Mouse (Mus musculus) yolk sac, embryonic 10.5 days (tissue): ENCODE results near the gene Ddx58.

Experiments used
- DNase-seq: peaks from one replicate; pipeline ENCODE4 v3.0.0-alpha.2; 2017; ENCODE audit warnings: low spot score

The Ddx58 gene

GRCm38 (mm10) chr4:40182651-40183320 is 56.8 kb downstream of the Ddx58 start:
- peak; percentile 50 for DNase-seq

- peak; percentile 87 for DNase-seq
These were observed 57.9 kb downstream of the Ddx58 start for GRCm38 (mm10) chr4:40181681-40182080.

- no peak for DNase-seq
These were observed 59.6 kb downstream of the Ddx58 start for GRCm38 (mm10) chr4:40180046-40180445.

GRCm38 (mm10) chr4:40178584-40178983 is 61.0 kb downstream of the Ddx58 start:
- no peak for DNase-seq

GRCm38 (mm10) chr4:40174321-40174720 is 65.3 kb downstream of the Ddx58 start:
- no peak for DNase-seq

- no peak for DNase-seq
These were observed 67.3 kb downstream of the Ddx58 start for GRCm38 (mm10) chr4:40172336-40172735.

- no peak for DNase-seq
These were observed 68.2 kb downstream of the Ddx58 start for GRCm38 (mm10) chr4:40171477-40171876.

GRCm38 (mm10) chr4:40163646-40164045 is 76.0 kb downstream of the Ddx58 start:
- DNase-seq: no peak

- DNase-seq: no peak
These were observed 78.8 kb downstream of the Ddx58 start for GRCm38 (mm10) chr4:40160591-40161434.

GRCm38 (mm10) chr4:40158224-40158540 is 81.4 kb downstream of the Ddx58 start:
- no peak for DNase-seq

- no peak for DNase-seq
These were observed 82.0 kb downstream of the Ddx58 start for GRCm38 (mm10) chr4:40157500-40158223.

GRCm38 (mm10) chr4:40156582-40157499 is 82.8 kb downstream of the Ddx58 start:
- peak; percentile 36 for DNase-seq

GRCm38 (mm10) chr4:40156153-40156552 is 83.5 kb downstream of the Ddx58 start:
- peak; percentile 64 for DNase-seq

GRCm38 (mm10) chr4:40155467-40155999 is 84.1 kb downstream of the Ddx58 start:
- DNase-seq: no peak

GRCm38 (mm10) chr4:40154751-40155150 is 84.9 kb downstream of the Ddx58 start:
- DNase-seq: no peak
